Mouse (Mus musculus) cerebellum, adult 18-20 months (tissue): ENCODE results near the gene Nrp1.

Experiments used
- DNase-seq, 2 experiments: peaks; one replicate each; pipeline ENCODE4 v3.0.0; 2021

Nrp1 gene

GRCm38 (mm10) chr8:128358406-128358755 is at the start of gene Nrp1:
Gene Nrp1, plus strand, starts transcription at chr8:128358604.
- DNase-seq: peak in 1 of 2 experiments; percentile 14

GRCm38 (mm10) chr8:128320797-128321196 is 37.6 kb upstream of the Nrp1 start:
- no peak for DNase-seq

- no peak for DNase-seq
Observed at GRCm38 (mm10) chr8:128327281-128327680, 31.1 kb upstream of the Nrp1 start.

GRCm38 (mm10) chr8:128327922-128328321 is 30.5 kb upstream of the Nrp1 start:
- no peak for DNase-seq

- no peak for DNase-seq
Observed at GRCm38 (mm10) chr8:128329502-128329901, 28.9 kb upstream of the Nrp1 start.

GRCm38 (mm10) chr8:128335976-128336375 is 22.4 kb upstream of the Nrp1 start:
- no peak for DNase-seq

- DNase-seq: no peak
Observed at GRCm38 (mm10) chr8:128338951-128339350, 19.5 kb upstream of the Nrp1 start.

GRCm38 (mm10) chr8:128339521-128339920 is 18.9 kb upstream of the Nrp1 start:
- no peak for DNase-seq

- peak; percentile 7 to 13 for DNase-seq
Observed at GRCm38 (mm10) chr8:128350405-128350804, 8.0 kb upstream of the Nrp1 start.

- DNase-seq: no peak
Observed at GRCm38 (mm10) chr8:128351211-128351610, 7.2 kb upstream of the Nrp1 start.

- no peak for DNase-seq
Observed at GRCm38 (mm10) chr8:128352821-128353220, 5.6 kb upstream of the Nrp1 start.

GRCm38 (mm10) chr8:128353999-128354398 is 4.4 kb upstream of the Nrp1 start:
- no peak for DNase-seq

GRCm38 (mm10) chr8:128355091-128355490 is 3.3 kb upstream of the Nrp1 start:
- DNase-seq: no peak

GRCm38 (mm10) chr8:128356170-128356569 is 2.2 kb upstream of the Nrp1 start:
- DNase-seq: no peak

- DNase-seq: peak; percentile 31 to 40
Observed at GRCm38 (mm10) chr8:128356796-128357539, 1.4 kb upstream of the Nrp1 start.

- peak; percentile 13 to 31 for DNase-seq
Observed at GRCm38 (mm10) chr8:128357540-128358405, 631 bp upstream of the Nrp1 start.

GRCm38 (mm10) chr8:128358756-128359520 is 534 bp downstream of the Nrp1 start:
- peak in 1 of 2 experiments; percentile 11 for DNase-seq

GRCm38 (mm10) chr8:128359521-128360318 is 1.3 kb downstream of the Nrp1 start:
- DNase-seq: peak in 1 of 2 experiments; percentile 9

- no peak for DNase-seq
Observed at GRCm38 (mm10) chr8:128361343-128361870, 3.0 kb downstream of the Nrp1 start.

- peak; percentile 70 to 76 for DNase-seq
Observed at GRCm38 (mm10) chr8:128362940-128363595, 4.7 kb downstream of the Nrp1 start.

- DNase-seq: no peak
Observed at GRCm38 (mm10) chr8:128370496-128370895, 12.1 kb downstream of the Nrp1 start.
